Mouse (Mus musculus) heart, embryonic 11.5 days (tissue): ENCODE results near the gene Ptprr. TPM values are rescaled to one million over a fixed set of nuclear protein-coding genes. Genes with fewer than 3 reads are reported as not detected.

Experiments used
- ATAC-seq: fragments of 200-750 bp; cut with Nextera tagmentation; replicated peaks from 2 replicates; pipeline ENCODE4 v1.8.0; 2017; ENCODE audit warnings: moderate library complexity; ENCODE audit not compliant: insufficient number of reproducible peaks, low FRiP score, low TSS enrichment
- H3K27ac ChIP-seq: fragments of 300-500 bp; sonication (generic); 2 replicates; pipeline ENCODE4 v1.5.1; 2014; ENCODE audit warnings: mild to moderate bottlenecking, low read depth, low read length
- H3K27me3 ChIP-seq: fragments of 300-500 bp; sonication (generic); 2 replicates; pipeline ENCODE4 v1.6.1; 2014; ENCODE audit warnings: mild to moderate bottlenecking, low read length, mixed read lengths; ENCODE audit not compliant: control insufficient read depth, insufficient read depth
- H3K36me3 ChIP-seq: fragments of 300-500 bp; sonication (generic); 2 replicates; pipeline ENCODE4 v1.6.1; 2014; ENCODE audit warnings: mild to moderate bottlenecking, low read length, moderate library complexity, mixed read lengths; ENCODE audit not compliant: control insufficient read depth, insufficient read depth
- H3K4me1 ChIP-seq: fragments of 300-500 bp; sonication (generic); 2 replicates; pipeline ENCODE4 v1.6.1; 2014; ENCODE audit warnings: low read length; ENCODE audit not compliant: control insufficient read depth, insufficient read depth
- H3K4me2 ChIP-seq: fragments of 300-500 bp; sonication (generic); 2 replicates; pipeline ENCODE4 v1.6.1; 2014; ENCODE audit warnings: mild to moderate bottlenecking, moderate library complexity
- H3K4me3 ChIP-seq: fragments of 300-500 bp; sonication (generic); 2 replicates; pipeline ENCODE4 v1.5.1; 2014; ENCODE audit warnings: low read depth, low read length
- H3K9ac ChIP-seq: fragments of 300-500 bp; sonication (generic); 2 replicates; pipeline ENCODE4 v1.6.1; 2014; ENCODE audit warnings: mild to moderate bottlenecking, low read depth, low read length, moderate library complexity
- H3K9me3 ChIP-seq: fragments of 300-500 bp; sonication (generic); replicated peaks from 2 replicates; pipeline ENCODE4 v1.6.1; 2016; ENCODE audit warnings: low read length; ENCODE audit not compliant: control insufficient read depth
- WGBS: fragments of 180-500 bp; shearing (Covaris S2); extraction: QIAGEN DNeasy Blood & Tissue Kit; methylation state at CpG from one replicate; pipeline ENCODE4 v1.1.7; 2014; ENCODE audit not compliant: insufficient replicate concordance; 5-methylcytosine and 5-hydroxymethylcytosine counted together
- polyA plus RNA-seq: library from polyadenylated mRNA; unstranded; fragments of >200 nt; fragmentation: Nextera tagmentation; extraction: Ambion mirVana; gene quantifications from 2 replicates; pipeline ENCODE4 v1.2.1, GENCODE M21; 2014

Ptprr gene
- polyA plus RNA-seq, 1 experiment from 2014 or later = 0.63 TPM

DNA sequence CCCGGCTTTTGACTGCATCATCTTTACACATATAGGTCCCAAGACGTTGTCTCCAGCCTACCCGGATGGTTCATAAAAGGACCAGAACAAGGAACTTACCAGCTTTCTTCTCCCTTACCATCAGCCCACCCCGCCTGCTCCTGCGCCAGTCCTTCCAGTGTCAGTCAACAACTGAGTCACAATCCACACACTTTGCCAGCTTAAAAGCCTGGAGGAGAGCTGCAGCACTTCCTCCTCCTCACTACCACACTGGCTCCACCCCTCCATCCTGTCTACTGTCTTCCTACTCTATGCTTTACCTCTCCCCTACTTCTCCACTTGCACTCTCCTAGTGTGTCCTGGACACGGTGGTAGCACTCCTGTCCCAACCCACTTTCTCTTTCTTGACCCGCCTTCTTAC, 80.5 kb downstream of the Ptprr start:
- H3K4me2 ChIP-seq = no peak overlapping the region
- ATAC-seq = no peak
- WGBS = 84% methylated on average over 7 of the region's 7 CpGs
- H3K27ac ChIP-seq = no peak overlapping the region
- H3K4me1 ChIP-seq = no peaks in the 10 kb centered on the region
- H3K36me3 ChIP-seq = no peaks in the 10 kb centered on the region
- no peak overlapping the region for H3K4me3 ChIP-seq
- H3K9ac ChIP-seq = no peak overlapping the region
- H3K9me3 ChIP-seq = no peaks in the 10 kb centered on the region
- H3K27me3 ChIP-seq = no peaks in the 10 kb centered on the region

DNA sequence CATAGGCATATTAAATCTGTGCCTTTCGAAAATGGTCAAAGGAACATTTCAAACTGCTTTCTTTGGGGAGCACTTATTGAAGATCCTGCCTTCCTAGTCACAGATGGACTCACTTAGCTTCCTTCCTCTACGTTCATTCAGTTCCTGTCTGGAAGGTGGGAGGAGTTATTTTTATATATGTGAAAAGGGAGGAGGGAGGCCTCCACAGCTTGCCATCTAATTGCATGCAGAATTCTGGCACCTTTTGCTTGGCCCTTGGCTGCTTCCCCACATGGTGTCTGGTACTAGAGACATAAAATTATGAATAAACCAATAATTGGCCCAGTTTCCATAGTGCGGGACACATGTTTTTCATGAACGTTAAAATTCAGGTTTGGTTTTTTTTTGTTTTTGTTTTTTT, 90.2 kb downstream of the Ptprr start:
- Histone ChIP-seq H3K9me3 (no peaks in the 10 kb centered on the region), H3K4me3 (no peak overlapping the region), H3K36me3 (no peaks in the 10 kb centered on the region), H3K27ac (no peak overlapping the region), H3K4me1 (no peaks in the 10 kb centered on the region), H3K4me2 (no peak overlapping the region), H3K9ac (no peak overlapping the region), H3K27me3 (no peaks in the 10 kb centered on the region)
- ATAC-seq = no peak
- WGBS = 73% methylated on average over 4 of the region's 4 CpGs

DNA sequence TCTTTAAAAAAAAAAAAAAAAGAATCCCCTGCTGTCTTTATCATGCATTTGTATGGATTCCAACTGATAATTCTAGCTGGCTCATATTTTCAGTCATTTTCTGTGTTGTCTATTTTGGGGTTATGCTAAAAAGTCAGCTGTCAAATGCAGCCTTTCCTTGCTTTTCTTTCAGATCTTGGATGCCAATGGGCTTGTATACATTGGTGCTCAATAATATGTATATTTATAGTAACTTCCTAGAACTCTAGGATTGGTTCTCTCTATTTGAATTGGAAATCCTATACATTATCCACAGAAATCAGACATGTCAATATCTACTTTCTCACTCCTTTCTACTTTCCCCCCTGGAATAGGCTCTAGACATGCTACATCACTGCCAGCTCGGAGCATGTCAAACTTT, 90.7 kb downstream of the Ptprr start:
- no peaks in the 10 kb centered on the region for H3K36me3 ChIP-seq
- H3K27ac ChIP-seq = no peak overlapping the region
- no peaks in the 10 kb centered on the region for H3K4me1 ChIP-seq
- H3K27me3 ChIP-seq = no peaks in the 10 kb centered on the region
- H3K4me2 ChIP-seq = no peak overlapping the region
- H3K9me3 ChIP-seq = no peaks in the 10 kb centered on the region; the same call in 1 of the 2 replicates
- 84% methylated on average over 1 of the region's 1 CpGs for WGBS
- no peak overlapping the region for H3K4me3 ChIP-seq
- no peak overlapping the region for H3K9ac ChIP-seq
- ATAC-seq = no peak

DNA sequence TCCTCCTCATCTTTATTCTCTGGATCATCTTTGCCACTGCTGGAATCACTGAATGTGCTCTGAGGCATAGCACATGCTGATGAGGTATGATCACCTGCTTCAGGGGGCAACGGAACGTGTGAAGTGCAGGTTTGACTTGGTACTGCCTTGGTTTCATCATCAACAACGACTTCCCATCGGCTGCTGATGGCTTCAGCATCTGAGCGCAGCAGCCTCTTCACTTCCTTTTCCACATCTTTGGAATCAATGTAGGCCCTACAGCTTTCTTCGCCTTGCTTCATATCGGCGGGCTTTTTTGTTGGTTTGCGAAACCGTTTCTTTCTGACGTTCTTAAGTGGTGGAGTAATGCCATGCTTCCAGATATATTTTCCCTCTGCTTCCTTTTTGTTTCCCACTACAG, 94.9 kb downstream of the Ptprr start:
- Histone ChIP-seq H3K4me1 (no peaks in the 10 kb centered on the region), H3K27ac (no peak overlapping the region), H3K36me3 (no peaks in the 10 kb centered on the region), H3K4me3 (no peak overlapping the region), H3K9me3 (no peaks in the 10 kb centered on the region; the same call in 1 of the 2 replicates), H3K9ac (no peak overlapping the region), H3K4me2 (no peak overlapping the region), H3K27me3 (no peaks in the 10 kb centered on the region)
- ATAC-seq = no peak
- 91% methylated on average over 11 of the region's 11 CpGs for WGBS

DNA sequence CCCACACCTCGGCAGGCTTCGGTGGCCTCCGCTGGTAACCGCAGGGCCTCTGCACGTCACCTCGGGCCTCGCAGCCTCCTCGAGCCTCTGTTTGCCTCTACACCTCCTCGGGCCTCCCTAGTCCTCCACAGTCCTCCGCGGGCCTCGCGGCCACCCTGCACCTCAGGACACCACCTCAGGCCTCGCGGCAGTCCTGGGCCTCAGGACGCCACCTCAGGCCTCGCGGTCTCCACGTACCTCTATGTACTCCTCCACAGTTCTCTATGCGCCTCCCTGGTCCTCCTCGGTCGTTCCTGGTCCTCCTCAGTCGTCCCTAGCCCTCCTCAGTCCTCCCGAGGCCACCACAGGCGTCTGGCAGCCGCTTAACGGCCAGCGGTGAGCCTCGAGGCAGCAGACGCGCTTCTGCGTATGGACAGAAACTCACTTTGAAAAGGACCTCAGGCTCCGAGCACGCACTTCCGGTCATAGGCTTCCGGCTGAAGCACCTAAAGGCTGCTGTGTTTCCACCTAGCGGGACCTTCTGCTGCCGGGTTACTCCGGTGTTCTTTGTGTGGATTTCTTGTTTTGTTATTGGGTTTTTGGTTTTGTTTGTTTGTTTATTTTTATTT, 96.0 kb downstream of the Ptprr start, which contains the start of gene 4933416C03Rik:
Gene 4933416C03Rik (minus strand): TSS at position 51 of the 608 bp plus-strand sequence.
- H3K36me3 ChIP-seq = no peaks in the 10 kb centered on the region
- 87% methylated on average over 39 of the region's 39 CpGs for WGBS
- no peak within 1 kb of the TSS for H3K9ac ChIP-seq
- H3K27me3 ChIP-seq = no peaks in the 10 kb centered on the region
- H3K4me1 ChIP-seq = no peaks in the 10 kb centered on the region
- H3K4me2 ChIP-seq = no peak within 1 kb of the TSS
- H3K9me3 ChIP-seq = no peaks in the 10 kb centered on the region; the same call in 1 of the 2 replicates
- no peak within 1 kb of the TSS for H3K4me3 ChIP-seq
- no peak within 1 kb of the TSS for H3K27ac ChIP-seq
- no peak for ATAC-seq

DNA sequence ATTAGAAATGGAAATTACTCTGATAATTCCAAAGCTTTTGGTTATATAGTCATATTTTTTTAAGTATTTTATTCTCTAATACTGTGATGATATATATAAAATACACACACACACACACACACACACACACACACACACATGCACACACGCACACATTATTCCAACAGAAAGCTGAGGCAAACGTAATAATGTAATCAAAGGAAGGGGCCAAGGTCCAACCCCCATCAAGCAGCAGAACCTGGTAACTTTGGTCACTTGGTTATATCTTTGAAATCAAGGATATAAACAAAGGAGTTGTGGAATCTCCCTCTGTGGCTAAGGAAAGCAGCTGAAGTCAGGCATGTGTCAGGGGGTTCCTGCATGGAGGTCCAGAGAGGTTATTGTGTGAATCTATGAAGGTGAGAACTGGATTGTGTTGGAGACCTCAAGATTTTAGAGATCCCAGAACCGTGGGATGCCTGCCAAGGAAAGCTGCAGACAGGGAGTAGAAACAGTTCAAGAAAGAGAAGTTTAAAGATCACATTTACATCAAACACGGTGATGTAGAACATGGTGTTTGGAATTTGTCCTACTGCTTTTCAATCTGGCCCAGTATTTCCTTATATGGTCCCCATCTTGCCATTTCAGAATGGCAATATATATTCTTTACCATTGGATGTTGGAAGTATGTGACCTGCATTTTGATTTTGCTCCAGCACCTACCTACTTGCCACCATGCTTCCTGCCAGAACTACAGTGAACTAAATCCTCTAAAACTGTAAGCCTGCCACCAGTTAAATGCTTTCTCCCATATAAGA, 98.1 kb downstream of the Ptprr start:
- H3K9ac ChIP-seq = no peak overlapping the region
- no peaks in the 10 kb centered on the region; the same call in 1 of the 2 replicates for H3K9me3 ChIP-seq
- WGBS = 64% methylated on average over 4 of the region's 4 CpGs
- no peaks in the 10 kb centered on the region for H3K4me1 ChIP-seq
- no peaks in the 10 kb centered on the region for H3K36me3 ChIP-seq
- no peak for ATAC-seq
- H3K27ac ChIP-seq = no peak overlapping the region
- no peak overlapping the region for H3K4me2 ChIP-seq
- H3K27me3 ChIP-seq = no peaks in the 10 kb centered on the region
- no peak overlapping the region for H3K4me3 ChIP-seq

DNA sequence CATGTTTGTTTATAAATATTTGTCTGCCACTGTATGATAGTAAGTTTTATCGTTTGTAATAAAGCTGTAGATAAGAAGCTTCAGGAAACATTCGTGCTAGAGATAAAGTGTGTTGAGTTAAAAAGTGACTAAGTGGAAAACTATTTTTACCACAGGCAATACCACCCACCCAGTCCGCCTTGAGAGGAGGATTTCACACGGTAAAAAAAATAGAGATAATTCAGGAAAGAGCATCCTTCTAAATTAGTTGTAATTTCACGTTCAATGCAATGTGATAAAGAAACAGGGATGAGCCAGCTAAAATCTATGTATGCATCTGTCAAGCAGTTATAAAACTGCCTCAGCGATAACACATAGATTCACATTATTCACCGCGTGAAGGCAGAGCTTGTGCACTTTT, 99.0 kb downstream of the Ptprr start:
- 49% methylated on average over 8 of the region's 8 CpGs for WGBS
- ATAC-seq = no peak
- no peak overlapping the region for H3K4me2 ChIP-seq

DNA sequence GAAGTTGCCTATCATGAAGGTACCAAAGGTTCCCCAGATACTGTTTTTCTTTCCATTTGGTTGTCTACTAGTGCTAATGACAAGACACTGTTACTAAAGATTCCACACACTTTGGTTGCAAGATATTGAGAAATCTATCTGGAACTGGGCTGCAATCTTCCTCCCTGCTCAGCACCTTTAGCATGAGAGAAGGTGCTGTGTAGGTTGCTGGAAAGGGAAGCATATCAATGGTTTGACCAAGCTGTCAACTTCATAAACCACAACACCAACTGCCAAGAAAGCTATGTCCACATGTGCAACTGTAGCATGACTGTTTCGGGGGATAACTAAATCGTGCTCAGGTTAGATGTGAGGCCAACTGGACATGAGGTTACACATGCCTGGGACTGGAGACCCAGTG, 103.5 kb downstream of the Ptprr start:
- WGBS = 66% methylated on average over 2 of the region's 2 CpGs
- no peak overlapping the region for H3K4me2 ChIP-seq
- H3K9ac ChIP-seq = no peak overlapping the region
- H3K27me3 ChIP-seq = no peaks in the 10 kb centered on the region
- H3K4me1 ChIP-seq = no peaks in the 10 kb centered on the region
- H3K36me3 ChIP-seq = no peaks in the 10 kb centered on the region
- no peaks in the 10 kb centered on the region for H3K9me3 ChIP-seq
- no peak for ATAC-seq
- H3K27ac ChIP-seq = no peak overlapping the region
- H3K4me3 ChIP-seq = no peak overlapping the region

More for the DNA sequence above, 99.0 kb downstream of the Ptprr start:
- Histone ChIP-seq H3K9ac (no peak overlapping the region), H3K9me3 (no peaks in the 10 kb centered on the region; the same call in 1 of the 2 replicates), H3K4me1 (no peaks in the 10 kb centered on the region), H3K27me3 (no peaks in the 10 kb centered on the region), H3K36me3 (no peaks in the 10 kb centered on the region), H3K27ac (no peak overlapping the region), H3K4me3 (no peak overlapping the region)
